Comparison of ENCODE assay signal across 16 mouse cellular contexts in genomic region chr12:73774793-73775385, GRCm38 (mm10).
DNase-seq lines count a peak whose midpoint lies in the region; ATAC-seq and TF ChIP-seq lines count a peak whose summit lies in the region.
"Had no signal": no experiment of that assay in that cellular context is flagged by ENCODE, and none has a peak within 500 bp of the region (broad histone marks: within the 10 kb centered on the region; RNA-seq: fewer than 3 reads in every experiment).

No protein-coding gene starts in this region.

- peak; percentile 49 to 55 for DNase-seq in heart, adult 18-20 months
- DNase-seq in heart, postnatal 25 days (ENCODE audit: low spot score): no peak
- peak; percentile 77 for DNase-seq in 3T3-L1 (ENCODE audit: low read depth, low spot score)
- DNase-seq in adrenal gland, postnatal 36 days: peak; percentile 58 to 64
- DNase-seq in kidney, adult 2 months: no peak
- DNase-seq: cerebellum, postnatal 10 days; gastrocnemius, postnatal 25 days; kidney, adult 9 months; liver, embryonic 13.5 days; right cerebral cortex, postnatal 25 days; thymus, postnatal 36 days had no signal

- peaks cover 3% of the 10 kb centered on the region; the same call in 1 of the 2 replicates for H3K36me3 ChIP-seq in heart, embryonic 16.5 days (ENCODE audit: control insufficient read depth, insufficient read depth)
- H3K36me3 ChIP-seq in hindbrain, embryonic 13.5 days: no peaks in the 10 kb centered on the region
- H3K36me3 ChIP-seq in kidney, adult 2 months (ENCODE audit: control insufficient read depth, insufficient read depth, low read length): no peaks in the 10 kb centered on the region
- H3K36me3 ChIP-seq: forebrain, embryonic 15.5 days; hindbrain, embryonic 15.5 days; liver, embryonic 13.5 days had no signal

- H3K27me3 ChIP-seq in heart, embryonic 16.5 days (ENCODE audit: control insufficient read depth, insufficient read depth, low read length): no peaks in the 10 kb centered on the region
- no peaks in the 10 kb centered on the region for H3K27me3 ChIP-seq in hindbrain, embryonic 13.5 days
- no peaks in the 10 kb centered on the region for H3K27me3 ChIP-seq in kidney, adult 2 months (replicated peaks; ENCODE audit: control insufficient read depth, insufficient read depth, low read length)
- H3K27me3 ChIP-seq: forebrain, embryonic 15.5 days; hindbrain, embryonic 15.5 days; liver, embryonic 13.5 days had no signal

- peaks cover 32% of the 10 kb centered on the region for H3K4me1 ChIP-seq in heart, embryonic 16.5 days (ENCODE audit: control insufficient read depth, insufficient read depth, low read length)
- peaks cover 6% of the 10 kb centered on the region; the same call in 1 of the 2 replicates for H3K4me1 ChIP-seq in hindbrain, embryonic 13.5 days (replicated peaks)
- H3K4me1 ChIP-seq in kidney, adult 2 months (ENCODE audit: control insufficient read depth, insufficient read depth, low read length): no peaks in the 10 kb centered on the region
- H3K4me1 ChIP-seq: forebrain, embryonic 15.5 days had no signal

- WGBS in heart, embryonic 16.5 days: 70% methylated on average over 7 of the region's 7 CpGs
- WGBS in hindbrain, embryonic 13.5 days: 80% methylated on average over 7 of the region's 7 CpGs
- WGBS in kidney, adult 2 months: 87% methylated on average over 7 of the region's 7 CpGs

- no peak for TF ChIP-seq CTCF in kidney, adult 2 months (conservative IDR thresholded peaks at IDR 0.05; ENCODE audit: insufficient read depth, insufficient read length, low read depth, low read length)

- no peak overlapping the region for H3K4me3 ChIP-seq in heart, embryonic 16.5 days (ENCODE audit: low read length)
- H3K4me3 ChIP-seq in hindbrain, embryonic 13.5 days: no peak overlapping the region
- no peak overlapping the region for H3K4me3 ChIP-seq in kidney, adult 2 months (ENCODE audit: insufficient read depth, low read depth, low read length)
- H3K4me3 ChIP-seq: forebrain, embryonic 15.5 days; hindbrain, embryonic 15.5 days; left cerebral cortex, adult 2 months; liver, embryonic 13.5 days had no signal

- peak overlapping the region; percentile 43 for H3K27ac ChIP-seq in heart, embryonic 16.5 days (ENCODE audit: low read length)
- H3K27ac ChIP-seq in hindbrain, embryonic 13.5 days: no peak overlapping the region
- H3K27ac ChIP-seq in kidney, adult 2 months (ENCODE audit: insufficient read depth, low read depth, low read length): no peak overlapping the region
- H3K27ac ChIP-seq: forebrain, embryonic 15.5 days; hindbrain, embryonic 15.5 days; left cerebral cortex, adult 2 months; liver, embryonic 13.5 days had no signal

- H3K4me2 ChIP-seq in heart, embryonic 16.5 days (ENCODE audit: low read depth, low read length): no peak overlapping the region
- H3K4me2 ChIP-seq in hindbrain, embryonic 13.5 days: no peak overlapping the region
- H3K4me2 ChIP-seq: forebrain, embryonic 15.5 days; hindbrain, embryonic 15.5 days; liver, embryonic 13.5 days had no signal

- no peak overlapping the region for H3K9ac ChIP-seq in heart, embryonic 16.5 days (ENCODE audit: low read length)
- H3K9ac ChIP-seq in hindbrain, embryonic 13.5 days: no peak overlapping the region
- H3K9ac ChIP-seq: forebrain, embryonic 15.5 days; hindbrain, embryonic 15.5 days; liver, embryonic 13.5 days had no signal

- no peak for ATAC-seq in heart, embryonic 16.5 days (replicated peaks; ENCODE audit: extremely low read depth, insufficient read depth, low FRiP score)
- ATAC-seq in hindbrain, embryonic 13.5 days (ENCODE audit: low FRiP score): no peak
- ATAC-seq: forebrain, embryonic 15.5 days had no signal

- no peaks in the 10 kb centered on the region for H3K9me3 ChIP-seq in heart, embryonic 16.5 days (replicated peaks; ENCODE audit: control insufficient read depth, low read length)
- no peaks in the 10 kb centered on the region for H3K9me3 ChIP-seq in hindbrain, embryonic 13.5 days
- H3K9me3 ChIP-seq: forebrain, embryonic 15.5 days; hindbrain, embryonic 15.5 days; liver, embryonic 13.5 days had no signal

- intact Hi-C loops in heart, postnatal 25 days (cut with DNase I): loop anchor here (5.0 kb wide), 2 partner anchors 53 to 68 kb away; no protein-coding TSS in a partner anchor

- no peak for TF ChIP-seq POLR2A in kidney, adult 2 months (IDR thresholded peaks at IDR 0.05; ENCODE audit: low read depth, low read length)

Comparison
In these comparisons a context has a peak if more than half of its experiments do, and no peak if none do; other contexts are left out.
1. DNase-seq: peak in heart, adult 18-20 months (2 of 2), 3T3-L1 (single experiment) and adrenal gland, postnatal 36 days (2 of 2); none in heart, postnatal 25 days (single experiment) and kidney, adult 2 months (single experiment).